Mouse (Mus musculus) left cerebral cortex, adult 2 months (tissue): ENCODE measurements around the gene Fign. TPM values are rescaled to one million over a fixed set of nuclear protein-coding genes. Genes with fewer than 3 reads are reported as not detected.

Source experiments
- DNase-seq, 2 experiments: peaks; one replicate each; pipeline ENCODE4 v3.0.0; 2021 to 2022; ENCODE audit warnings: low spot score in 2 of 2, mixed read lengths in 1 of 2; ENCODE audit errors: extremely low spot score in 1 of 2
- H3K27ac ChIP-seq: fragments of 200-600 bp; 2 replicates; pipeline ENCODE4 v1.8.1; 2022
- H3K4me3 ChIP-seq: fragments of 200-600 bp; 2 replicates; pipeline ENCODE4 v1.8.1; 2022
- CTCF ChIP-seq: fragments of 200-600 bp; IDR thresholded peaks from 2 replicates; pipeline ENCODE4 v1.8.1; 2022; ENCODE audit warnings: antibody characterized with exemption, mild to moderate bottlenecking, moderate library complexity
- intact Hi-C: fragments of 180-260 bp; cut with DNase I; formaldehyde crosslinking; loops from one replicate; pipeline ENCODE4 v1.15.1; 2025
- total RNA-seq, 2 experiments: library from RNA; stranded (reverse); gene quantifications; 2 replicates each; pipeline ENCODE4 v1.2.3; 2021

Fign gene
- total RNA-seq, 2 experiments from 2014 or later = 3.0 to 6.0 TPM

DNA sequence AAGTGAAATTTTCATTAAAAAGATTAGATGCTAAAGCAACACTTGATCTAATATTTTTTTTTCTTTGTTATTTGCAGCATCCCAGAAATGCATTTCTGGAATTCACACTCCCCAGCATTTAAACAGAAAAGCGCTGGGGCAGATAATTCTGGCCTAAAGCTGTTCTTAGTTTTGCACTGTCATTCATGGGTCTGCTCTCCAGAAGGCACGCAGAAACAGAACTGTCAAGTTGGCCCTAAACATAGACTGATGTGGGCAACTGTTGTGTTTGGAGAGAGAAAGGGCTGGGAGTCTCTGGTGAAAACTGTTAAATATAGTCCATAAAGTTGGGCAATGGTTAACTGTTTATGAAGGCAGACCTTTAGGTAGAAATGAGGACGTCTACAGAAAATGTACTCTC is 62.4 kb downstream of the Fign start:
- intact Hi-C loops = no loop called here
- no peak for TF ChIP-seq CTCF
- no peak overlapping the region for H3K27ac ChIP-seq
- DNase-seq = no peak
- no peak overlapping the region for H3K4me3 ChIP-seq

DNA sequence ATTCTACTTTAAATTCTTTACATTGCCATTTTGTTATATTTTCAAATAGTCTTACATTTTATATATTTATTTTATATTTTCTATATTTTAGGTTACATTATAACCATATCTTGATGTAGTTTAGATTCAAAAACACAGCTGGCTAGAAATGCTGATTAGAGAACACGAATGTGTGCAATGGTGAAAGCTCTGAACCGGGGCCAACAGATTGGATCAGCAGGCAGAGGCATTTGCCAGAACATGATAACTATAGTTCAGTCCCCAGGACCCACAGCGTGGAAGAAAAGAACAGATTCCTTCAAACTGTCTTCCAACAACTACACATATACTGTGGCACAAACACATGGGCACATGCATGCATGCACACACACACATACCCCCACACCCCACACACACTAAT is 64.0 kb downstream of the Fign start:
- Histone ChIP-seq H3K27ac (no peak overlapping the region), H3K4me3 (no peak overlapping the region)
- DNase-seq = no peak
- intact Hi-C loops = no loop called here
- no peak for TF ChIP-seq CTCF

DNA sequence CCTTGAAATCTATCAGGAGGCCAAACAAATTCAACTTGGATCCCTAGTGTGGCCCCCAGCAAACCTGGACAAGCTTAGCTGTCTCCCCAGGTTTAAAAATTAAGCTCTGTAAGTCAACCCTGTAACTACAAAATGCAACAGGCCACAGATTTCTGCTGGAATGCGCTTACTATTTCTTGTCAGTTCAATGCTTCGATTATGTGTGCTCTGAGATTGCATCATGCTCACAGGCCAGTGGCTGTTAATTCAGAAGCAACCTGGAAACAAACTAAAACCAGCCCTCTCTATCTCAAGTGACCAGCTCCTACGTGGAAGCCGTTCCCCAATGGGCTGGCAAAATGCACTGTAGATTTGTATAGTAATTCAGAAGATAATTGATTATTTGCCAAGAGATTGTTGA is 71.9 kb downstream of the Fign start:
- H3K4me3 ChIP-seq = no peak overlapping the region
- no peak for TF ChIP-seq CTCF
- intact Hi-C loops = no loop called here
- no peak overlapping the region for H3K27ac ChIP-seq
- DNase-seq = no peak

DNA sequence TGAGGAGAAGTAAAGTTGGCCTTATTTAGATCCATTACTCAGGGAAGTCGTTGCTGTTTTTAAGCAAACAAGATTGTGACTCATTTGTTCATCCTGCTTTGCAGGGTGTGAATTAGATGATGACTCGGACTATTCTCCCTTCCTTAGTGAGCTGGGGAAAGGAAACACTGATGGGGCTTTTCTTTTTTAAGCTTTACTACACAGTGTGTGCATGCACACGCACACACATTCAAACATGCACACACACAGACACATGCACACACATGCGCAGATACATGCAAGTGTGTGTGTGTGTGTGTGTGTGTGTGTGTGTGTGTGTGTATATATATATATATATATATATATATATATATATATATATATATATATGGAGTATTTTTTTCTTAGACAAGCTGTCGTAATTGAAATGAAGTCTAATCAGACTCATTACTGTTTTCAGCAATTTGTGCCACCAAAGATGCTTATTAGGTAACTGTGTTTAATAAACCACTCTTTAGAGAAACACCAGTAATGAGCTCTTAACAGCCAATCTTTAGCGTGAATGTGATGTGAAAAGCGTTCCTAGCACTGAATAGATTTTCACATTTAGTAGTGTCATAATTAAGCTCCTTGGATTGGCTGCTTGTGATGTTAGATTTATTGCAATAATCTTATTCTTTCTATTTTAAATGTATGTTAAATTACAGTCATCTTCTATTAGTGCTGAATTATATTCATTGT is 103.4 kb downstream of the Fign start:
- intact Hi-C loops = no loop called here
- no peak for DNase-seq
- TF ChIP-seq CTCF = no peak
- no peak overlapping the region for H3K4me3 ChIP-seq
- H3K27ac ChIP-seq = no peak overlapping the region

DNA sequence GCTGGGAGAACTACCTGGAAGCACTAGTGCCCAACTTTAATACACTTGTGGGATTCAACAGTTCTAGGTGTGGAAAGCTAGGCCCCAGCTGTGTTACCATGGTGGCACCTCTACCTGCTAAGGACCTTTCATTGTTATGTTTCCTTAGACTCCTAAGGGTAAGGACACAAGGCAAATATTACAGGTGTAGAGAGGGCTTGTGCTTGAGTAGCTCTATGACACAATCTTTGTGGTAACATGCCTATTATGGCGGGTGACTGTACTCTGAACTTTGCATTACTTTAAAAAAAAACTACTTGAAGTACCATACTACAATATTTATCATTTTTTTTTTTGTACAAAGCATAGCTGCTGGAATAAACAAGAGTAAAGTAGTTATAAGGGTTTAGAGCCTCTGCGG is 112.4 kb downstream of the Fign start:
- DNase-seq = no peak
- intact Hi-C loops = no loop called here
- Histone ChIP-seq H3K27ac (no peak overlapping the region), H3K4me3 (no peak overlapping the region)
- TF ChIP-seq CTCF = no peak

DNA sequence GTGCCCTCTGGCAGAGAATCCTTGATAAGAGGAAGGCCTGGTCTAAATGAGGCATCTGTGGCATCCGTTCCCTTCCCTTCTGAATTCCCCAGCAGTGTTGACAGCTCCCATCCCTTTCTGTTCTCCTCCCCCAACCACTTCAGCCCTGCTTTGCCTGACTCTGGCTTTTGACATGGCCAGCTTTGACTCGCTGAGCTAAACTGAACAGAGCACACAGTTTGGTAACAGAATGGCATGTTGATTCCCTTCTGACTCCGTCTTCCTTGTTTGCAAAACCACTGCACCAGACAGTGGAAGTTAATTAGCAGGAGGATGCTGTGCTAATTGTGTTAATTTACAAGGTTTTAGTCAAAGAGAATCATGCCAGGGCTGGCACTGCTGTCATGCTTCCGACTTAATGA is 115.5 kb downstream of the Fign start:
- TF ChIP-seq CTCF = no peak
- intact Hi-C loops = no loop called here
- no peak for DNase-seq
- H3K4me3 ChIP-seq = no peak overlapping the region
- H3K27ac ChIP-seq = no peak overlapping the region

DNA sequence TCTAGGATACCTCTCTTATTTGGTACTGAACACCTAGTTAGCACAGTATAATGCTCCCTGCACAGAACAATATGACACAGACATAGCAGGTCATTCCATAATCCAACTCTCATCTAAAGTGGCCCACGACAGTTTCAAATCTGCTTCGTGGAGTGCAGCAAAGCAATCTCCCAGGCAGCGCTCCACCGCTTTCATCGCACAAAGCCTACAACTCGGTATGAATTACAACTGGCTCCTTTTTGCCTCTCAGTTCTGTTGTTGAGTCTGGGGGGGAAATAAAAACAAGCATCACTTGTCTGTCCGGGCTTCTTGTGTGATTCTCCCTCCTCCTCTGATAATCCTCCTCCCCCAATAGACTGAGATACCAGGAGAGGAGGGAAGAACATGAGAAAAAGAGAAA is 116.4 kb downstream of the Fign start:
- intact Hi-C loops = no loop called here
- no peak for TF ChIP-seq CTCF
- Histone ChIP-seq H3K4me3 (no peak overlapping the region), H3K27ac (no peak overlapping the region)
- no peak for DNase-seq

DNA sequence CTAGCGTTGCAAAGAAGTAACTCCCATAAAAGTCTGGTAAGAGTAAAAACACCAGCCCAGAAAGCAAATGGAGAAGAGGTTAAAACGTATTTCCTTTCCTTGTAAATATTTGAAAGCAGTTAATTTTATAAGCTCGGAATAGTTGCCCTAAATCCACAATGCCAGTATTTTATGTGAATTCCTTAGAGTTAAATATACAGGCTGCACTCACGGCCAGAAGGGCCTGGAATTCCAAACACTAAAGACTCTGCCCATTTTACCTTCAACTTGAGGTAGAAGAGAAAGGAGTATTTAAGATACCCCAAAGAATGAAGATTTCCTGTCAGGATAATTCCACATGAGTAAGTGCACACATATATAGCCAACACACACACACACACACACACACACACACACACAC is 128.2 kb downstream of the Fign start:
- DNase-seq = no peak
- H3K4me3 ChIP-seq = no peak overlapping the region
- no peak overlapping the region for H3K27ac ChIP-seq
- intact Hi-C loops = no loop called here
- TF ChIP-seq CTCF = no peak

DNA sequence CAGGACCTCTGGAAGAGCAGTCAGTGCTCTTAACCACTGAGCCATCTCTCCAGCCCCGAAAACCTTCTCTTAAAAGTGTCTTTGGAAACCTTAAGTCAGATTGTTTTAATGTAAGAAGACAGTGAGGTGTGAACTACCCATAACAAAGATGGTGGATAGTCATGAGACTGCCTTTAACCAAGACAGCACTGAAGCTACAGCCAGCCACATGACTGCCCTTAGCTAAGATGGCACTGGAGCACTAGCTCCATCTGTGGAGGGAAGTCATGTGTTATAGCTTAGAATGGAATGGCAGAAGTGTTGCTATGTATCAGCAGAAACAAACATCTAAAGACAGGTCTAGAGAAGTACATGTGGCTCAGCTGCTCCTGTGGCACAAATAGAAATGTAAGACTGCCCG is 166.8 kb downstream of the Fign start:
- no peak for TF ChIP-seq CTCF

DNA sequence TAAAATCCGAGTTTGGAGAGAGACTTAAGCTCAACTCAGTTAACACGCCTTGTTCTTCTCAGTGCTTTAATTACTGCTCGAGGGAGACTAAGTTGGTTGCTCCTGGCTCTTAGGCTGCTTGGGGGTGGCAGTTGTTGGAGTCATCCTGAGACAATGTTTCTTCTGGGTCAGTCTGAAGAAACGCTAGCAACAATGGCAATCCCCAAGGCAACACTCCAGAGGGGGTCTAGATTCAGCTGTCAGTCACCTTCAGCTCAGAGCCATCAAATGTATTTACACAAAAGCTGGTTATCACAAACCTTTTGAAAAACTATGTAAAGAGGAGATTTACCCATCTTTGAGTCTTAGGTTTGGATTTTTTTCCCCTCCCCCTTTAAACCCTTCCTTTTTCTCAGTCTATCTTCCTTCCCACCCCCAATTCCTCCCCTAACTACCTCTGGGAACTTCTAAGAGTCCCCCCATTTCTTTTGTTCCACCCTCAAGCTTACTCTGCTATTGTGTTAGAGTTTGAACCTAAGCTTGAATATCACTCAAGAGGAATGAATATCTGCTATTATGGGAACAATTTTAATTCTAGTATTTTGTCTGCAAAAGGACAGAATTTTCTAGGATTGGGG is 171.2 kb downstream of the Fign start:
- DNase-seq = no peak
- H3K4me3 ChIP-seq = no peak overlapping the region
- H3K27ac ChIP-seq = no peak overlapping the region
- intact Hi-C loops = no loop called here
- no peak for TF ChIP-seq CTCF

More for the DNA sequence above, 166.8 kb downstream of the Fign start:
- no peak overlapping the region for H3K4me3 ChIP-seq
- H3K27ac ChIP-seq = no peak overlapping the region
- intact Hi-C loops = no loop called here
- DNase-seq = no peak

DNA sequence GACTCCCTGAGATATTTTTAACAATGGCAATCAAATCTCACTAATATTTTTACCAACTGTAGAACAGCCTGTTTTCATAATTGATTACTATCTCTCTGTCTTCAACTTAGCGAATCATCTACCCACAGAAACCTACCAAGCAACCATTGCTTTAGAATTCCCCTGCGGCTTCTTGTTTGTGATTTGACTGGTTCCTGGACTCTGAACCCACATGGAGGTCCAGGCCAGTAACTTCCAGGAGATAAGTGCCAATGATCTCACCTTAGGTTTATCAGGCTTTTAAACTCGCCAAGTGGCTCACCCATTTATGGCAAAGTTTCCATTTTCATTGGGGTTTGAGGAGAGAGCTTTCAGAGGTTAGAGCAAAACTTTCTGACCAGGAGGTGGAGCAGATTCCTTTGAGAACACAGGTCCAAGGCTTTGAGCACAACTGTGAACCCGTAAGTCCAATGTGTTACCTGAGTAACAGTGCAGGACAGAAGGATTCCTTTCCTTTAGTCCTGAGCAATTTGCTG is 172.1 kb downstream of the Fign start:
- Histone ChIP-seq H3K27ac (no peak overlapping the region), H3K4me3 (no peak overlapping the region)
- no peak for TF ChIP-seq CTCF
- no peak for DNase-seq
- intact Hi-C loops = no loop called here
